Mouse (Mus musculus): Measurements from ENCODE around the gene Olfr742. TPM values are rescaled to one million over a fixed set of nuclear protein-coding genes. Genes with fewer than 3 reads are reported as not detected.

Olfr742 gene
- total RNA-seq (2021): not detected
- long read RNA-seq, experiment 1: 0 reads
- long read RNA-seq, experiment 2: 0 reads

DNA sequence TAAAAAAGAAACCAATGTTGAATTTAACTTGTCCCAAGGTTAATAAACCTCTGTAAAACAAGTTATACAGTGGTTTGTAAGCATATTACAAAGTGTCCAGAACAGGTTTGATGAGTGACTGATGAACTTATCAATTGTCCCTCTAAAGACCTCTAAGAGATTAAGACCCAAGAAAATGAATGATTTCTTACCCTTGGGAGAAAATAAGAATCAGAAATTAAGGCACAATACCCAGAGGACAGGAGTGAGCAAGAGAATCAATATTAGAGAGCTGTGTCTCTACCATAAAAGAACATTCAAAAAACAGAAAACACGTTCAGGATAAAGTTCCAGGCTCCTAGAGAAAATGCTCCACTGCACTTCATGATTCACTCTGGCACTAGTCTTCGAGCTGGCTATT lies at the start of gene Olfr742:
Gene Olfr742 (plus strand): TSS at position 301 of the 400 bp plus-strand sequence.
- Histone ChIP-seq H3K4me3 (no peak within 1 kb of the TSS), H3K27ac (no peak within 1 kb of the TSS)
- no peak for TF ChIP-seq CTCF (conservative IDR thresholded peaks at IDR 0.05)
- no peak for DNase-seq (ENCODE audit: low spot score in 2 of 2)

DNA sequence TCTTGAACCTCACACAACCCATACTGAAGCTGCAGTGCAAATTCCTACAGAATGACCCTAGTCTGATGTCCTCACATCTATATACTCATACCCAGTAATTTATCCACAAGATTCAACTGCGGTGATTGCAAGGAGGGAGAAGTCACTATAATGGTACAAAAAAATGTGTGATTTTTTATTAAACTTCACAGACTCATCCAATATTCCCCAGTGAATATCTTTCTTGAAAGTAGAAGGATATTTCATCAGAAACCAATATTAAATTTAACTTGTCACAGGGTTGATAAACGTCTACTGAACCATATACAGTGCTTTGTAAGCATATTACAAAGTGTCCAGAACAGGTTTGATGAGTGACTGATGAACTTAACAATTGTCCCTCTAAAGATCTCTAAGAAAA lies 31.0 kb upstream of the Olfr742 start, which contains the start of gene Olfr741:
Gene Olfr741 (plus strand): TSS at position 301 of the 400 bp plus-strand sequence.
- no peak within 1 kb of the TSS for H3K4me3 ChIP-seq
- H3K27ac ChIP-seq: no peak within 1 kb of the TSS
- no peak for DNase-seq (ENCODE audit: low spot score in 2 of 2)
- TF ChIP-seq CTCF (conservative IDR thresholded peaks at IDR 0.05): no peak

- DNase-seq (ENCODE audit: low spot score in 2 of 2): no peak
- no peak for TF ChIP-seq CTCF (conservative IDR thresholded peaks at IDR 0.05)
- no peak overlapping the region for H3K27ac ChIP-seq
- no peak overlapping the region for H3K4me3 ChIP-seq
These were observed 25.0 kb upstream of the Olfr742 start for GRCm38 (mm10) chr14:50478406-50478805.

DNA sequence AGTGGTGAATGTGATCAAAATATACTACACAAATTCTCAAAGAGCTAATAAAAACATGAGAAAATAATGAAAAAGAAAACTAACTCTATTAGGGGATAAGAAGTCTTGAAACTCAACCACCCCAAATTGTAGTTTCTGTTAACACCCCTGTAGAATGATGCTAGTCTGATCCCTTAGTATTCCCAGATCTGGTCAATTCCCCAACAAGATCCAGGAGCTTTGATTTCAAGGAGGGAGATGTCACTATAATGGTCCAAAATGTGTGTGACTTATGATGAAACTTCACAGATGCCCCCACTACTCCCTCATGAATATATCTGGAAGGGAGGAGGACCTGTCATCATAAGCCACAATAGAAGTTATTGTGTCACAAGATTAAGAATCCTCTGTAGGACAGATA lies 18.1 kb downstream of the Olfr742 start, which contains the start of gene Olfr743:
Gene Olfr743 (plus strand): TSS at position 301 of the 400 bp plus-strand sequence.
- no peak for DNase-seq (ENCODE audit: low spot score in 2 of 2)
- TF ChIP-seq CTCF (conservative IDR thresholded peaks at IDR 0.05): no peak
- Histone ChIP-seq H3K27ac (no peak within 1 kb of the TSS), H3K4me3 (no peak within 1 kb of the TSS)

- DNase-seq (ENCODE audit: low spot score in 2 of 2): no peak
- TF ChIP-seq CTCF (conservative IDR thresholded peaks at IDR 0.05): no peak
- no peak overlapping the region for H3K4me3 ChIP-seq
- no peak overlapping the region for H3K27ac ChIP-seq
These were observed 49.3 kb downstream of the Olfr742 start for GRCm38 (mm10) chr14:50552734-50553133.

Other genes with a start within 250 kb of the Olfr742 start
- not detected for gene Olfr732, start 219.4 kb upstream of the Olfr742 start, total RNA-seq (2021)
- gene Olfr733, start 202.1 kb upstream of the Olfr742 start, total RNA-seq (2021): not detected
- gene Olfr734, start 176.8 kb upstream of the Olfr742 start, total RNA-seq (2021): not detected
- not detected for gene Olfr735, start 154.7 kb upstream of the Olfr742 start, total RNA-seq (2021)
- gene Tlr11, start 145.7 kb upstream of the Olfr742 start, total RNA-seq (2021): not detected
- not detected for gene Olfr736, start 122.4 kb upstream of the Olfr742 start, total RNA-seq (2021)
- not detected for gene Olfr738, start 96.0 kb upstream of the Olfr742 start, total RNA-seq (2021)
- not detected for gene Olfr739, start 85.0 kb upstream of the Olfr742 start, total RNA-seq (2021)
- gene Olfr740, start 58.1 kb upstream of the Olfr742 start, total RNA-seq (2021): not detected
- gene Olfr741, start 30.9 kb upstream of the Olfr742 start, total RNA-seq (2021): not detected
- gene Olfr743, start 18.2 kb downstream of the Olfr742 start, total RNA-seq (2021): not detected
- not detected for gene Olfr744, start 111.3 kb downstream of the Olfr742 start, total RNA-seq (2021)
- gene Olfr745, start 135.8 kb downstream of the Olfr742 start, total RNA-seq (2021): not detected
- not detected for gene Olfr746, start 143.5 kb downstream of the Olfr742 start, total RNA-seq (2021)
- gene Olfr747, start 189.6 kb downstream of the Olfr742 start, total RNA-seq (2021): not detected
- not detected for gene Olfr748, start 203.8 kb downstream of the Olfr742 start, total RNA-seq (2021)
- gene Olfr749, start 241.5 kb downstream of the Olfr742 start, total RNA-seq (2021): not detected